Mouse (Mus musculus) neural tube, embryonic 15.5 days (tissue): Measurements from ENCODE around the gene Ddr1. TPM values are rescaled to one million over a fixed set of nuclear protein-coding genes. Genes with fewer than 3 reads are reported as not detected.

Source experiments
- ATAC-seq: fragments of 200-750 bp; cut with Nextera tagmentation; 2 replicates; pipeline ENCODE4 v1.8.0; 2017; ENCODE audit warnings: mild to moderate bottlenecking, moderate TSS enrichment, moderate library complexity; ENCODE audit not compliant: low FRiP score
- H3K27ac ChIP-seq: fragments of 300-500 bp; sonication (generic); replicated peaks from 2 replicates; pipeline ENCODE4 v1.5.1; 2015; ENCODE audit warnings: mild to moderate bottlenecking, inconsistent platforms
- H3K27me3 ChIP-seq: fragments of 300-500 bp; sonication (generic); replicated peaks from 2 replicates; pipeline ENCODE4 v1.6.1; 2015; ENCODE audit warnings: inconsistent platforms
- H3K36me3 ChIP-seq: fragments of 300-500 bp; sonication (generic); 2 replicates; pipeline ENCODE4 v1.6.1; 2015; ENCODE audit warnings: inconsistent platforms
- H3K4me1 ChIP-seq: fragments of 300-500 bp; sonication (generic); 2 replicates; pipeline ENCODE4 v1.6.1; 2015; ENCODE audit warnings: inconsistent platforms
- H3K4me2 ChIP-seq: fragments of 300-500 bp; sonication (generic); 2 replicates; pipeline ENCODE4 v1.6.1; 2015; ENCODE audit warnings: inconsistent platforms, mild to moderate bottlenecking, moderate library complexity
- H3K4me3 ChIP-seq: fragments of 300-500 bp; sonication (generic); replicated peaks from 2 replicates; pipeline ENCODE4 v1.5.1; 2015; ENCODE audit warnings: mild to moderate bottlenecking, inconsistent platforms
- H3K9ac ChIP-seq: fragments of 300-500 bp; sonication (generic); replicated peaks from 2 replicates; pipeline ENCODE4 v1.6.1; 2015; ENCODE audit warnings: mild to moderate bottlenecking, inconsistent platforms
- H3K9me3 ChIP-seq: fragments of 300-500 bp; sonication (generic); replicated peaks from 2 replicates; pipeline ENCODE4 v1.6.1; 2016; ENCODE audit warnings: inconsistent platforms
- WGBS: fragments of 180-500 bp; shearing (Covaris S2); methylation state at CpG from one replicate; pipeline ENCODE4 v1.1.7; 2015; ENCODE audit warnings: mixed read lengths; 5-methylcytosine and 5-hydroxymethylcytosine counted together
- polyA plus RNA-seq: library from polyadenylated mRNA; unstranded; fragments of >200 nt; fragmentation: Nextera tagmentation; extraction: Ambion mirVana; gene quantifications from 2 replicates; pipeline ENCODE4 v1.2.1, GENCODE M21; 2015

Gene Ddr1
- polyA plus RNA-seq, 1 experiment from 2014 or later: 73.8 TPM

DNA sequence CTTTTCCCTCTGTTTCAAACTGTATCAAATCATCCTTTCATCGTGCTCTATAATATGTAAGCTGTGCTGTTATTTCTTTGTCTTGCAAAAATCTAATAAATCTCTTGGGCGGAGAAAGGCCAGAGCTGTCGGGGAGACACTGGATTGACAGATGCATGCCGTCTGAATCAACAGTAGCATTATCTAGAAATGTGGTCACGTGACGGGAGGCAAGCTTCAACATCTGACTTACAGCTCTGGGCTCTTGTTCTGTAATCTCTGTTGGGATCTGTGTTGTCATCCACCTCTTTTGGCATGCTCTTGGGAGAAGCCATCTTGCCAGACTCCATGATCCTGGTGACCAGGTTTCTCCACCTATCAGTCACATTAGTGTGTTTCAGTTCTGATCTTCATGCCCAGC is 12.7 kb upstream of the Ddr1 start:
- no peak overlapping the region for H3K4me2 ChIP-seq
- no peaks in the 10 kb centered on the region for H3K9me3 ChIP-seq
- H3K4me3 ChIP-seq: no peak overlapping the region
- no peaks in the 10 kb centered on the region for H3K36me3 ChIP-seq
- H3K4me1 ChIP-seq: 0 out of 2 replicates have a peak, but pooled peaks cover 6% of the 10 kb centered on the region
- 88% methylated on average over 6 of the region's 6 CpGs for WGBS
- no peaks in the 10 kb centered on the region for H3K27me3 ChIP-seq
- no peak overlapping the region for H3K27ac ChIP-seq
- H3K9ac ChIP-seq: no peak overlapping the region
- ATAC-seq: no peak

DNA sequence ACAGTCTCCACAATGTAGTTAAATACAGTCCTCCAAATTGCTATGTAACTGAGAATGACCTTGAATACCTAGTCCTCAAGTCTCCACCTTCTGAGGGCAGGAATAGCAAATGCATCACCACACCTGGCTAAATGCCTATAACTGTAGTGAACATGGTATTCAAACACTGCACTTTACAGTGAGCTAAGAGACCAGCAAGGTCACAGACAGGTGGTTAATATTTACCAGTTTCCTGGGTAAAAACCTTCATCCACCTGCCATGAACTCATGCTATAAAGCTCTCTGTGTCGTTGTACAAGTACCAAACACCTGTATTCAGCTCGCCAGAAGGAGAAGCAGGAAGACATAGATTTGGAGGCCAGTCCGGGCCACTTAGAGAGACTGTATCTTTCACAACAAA is 11.7 kb upstream of the Ddr1 start:
- Histone ChIP-seq H3K4me1 (0 out of 2 replicates have a peak, but pooled peaks cover 6% of the 10 kb centered on the region), H3K9ac (no peak overlapping the region), H3K4me3 (no peak overlapping the region), H3K27me3 (no peaks in the 10 kb centered on the region), H3K9me3 (no peaks in the 10 kb centered on the region), H3K36me3 (no peaks in the 10 kb centered on the region), H3K27ac (no peak overlapping the region), H3K4me2 (no peak overlapping the region)
- ATAC-seq: no peak
- 88% methylated on average over 3 of the region's 3 CpGs for WGBS

DNA sequence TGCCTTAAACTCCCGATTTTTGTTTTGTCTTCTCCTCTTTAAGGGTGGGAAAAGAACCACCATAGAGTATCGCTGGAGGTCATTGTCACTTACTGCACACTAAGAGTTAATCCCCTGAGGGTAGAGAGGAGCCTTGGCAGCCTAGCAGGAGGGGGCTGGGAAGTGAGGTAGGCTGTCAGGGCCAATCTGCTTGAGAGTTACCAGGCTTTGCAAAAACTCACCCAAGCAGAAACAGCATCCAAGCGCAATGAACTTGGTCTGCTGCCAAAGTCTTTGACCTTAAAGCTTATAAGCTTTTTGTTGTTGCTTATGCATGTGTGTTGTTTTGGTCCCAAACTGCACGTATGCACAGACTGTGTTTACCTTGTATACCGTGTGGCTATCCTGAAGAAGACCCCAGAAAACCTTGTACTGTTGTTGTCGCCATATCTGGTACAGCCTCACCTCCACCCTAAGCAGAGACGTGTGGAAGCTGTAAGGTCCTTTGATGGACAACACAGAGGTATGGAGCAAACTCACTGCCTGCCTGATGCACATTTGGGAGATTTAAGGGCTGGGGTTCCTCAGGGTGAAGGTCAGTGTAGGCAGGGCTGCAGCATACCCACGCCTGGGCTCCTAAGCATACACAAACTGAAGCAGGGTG is 6.4 kb upstream of the Ddr1 start:
- Histone ChIP-seq H3K4me3 (no peak overlapping the region), H3K36me3 (no peaks in the 10 kb centered on the region), H3K4me2 (no peak overlapping the region), H3K9me3 (no peaks in the 10 kb centered on the region), H3K27me3 (no peaks in the 10 kb centered on the region), H3K4me1 (0 out of 2 replicates have a peak, but pooled peaks cover 5% of the 10 kb centered on the region), H3K9ac (no peak overlapping the region), H3K27ac (no peak overlapping the region)
- 25% methylated on average over 8 of the region's 8 CpGs for WGBS
- no peak for ATAC-seq

DNA sequence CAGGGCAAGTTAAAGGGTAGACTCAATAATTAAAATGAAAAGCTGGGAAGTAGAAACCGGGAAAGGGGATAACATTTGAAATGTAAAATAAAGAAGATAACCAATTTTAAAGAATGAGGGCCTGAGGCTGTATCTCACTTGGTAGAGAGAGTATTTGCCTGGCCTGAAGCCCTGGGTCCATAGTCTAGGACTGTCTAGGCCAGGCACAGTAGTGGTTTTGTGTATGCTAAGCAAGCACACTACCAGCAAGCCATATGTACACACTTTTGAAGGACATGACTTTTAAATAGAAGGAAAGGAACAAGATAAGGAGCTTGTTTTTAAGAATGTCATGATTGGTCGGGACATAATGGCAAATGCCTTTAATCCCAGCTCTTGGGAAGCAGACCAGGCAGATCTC is 4.2 kb upstream of the Ddr1 start:
- Histone ChIP-seq H3K4me2 (no peak overlapping the region), H3K4me3 (no peak overlapping the region), H3K27me3 (no peaks in the 10 kb centered on the region), H3K27ac (no peak overlapping the region), H3K4me1 (peaks cover 22% of the 10 kb centered on the region), H3K9ac (no peak overlapping the region), H3K9me3 (no peaks in the 10 kb centered on the region), H3K36me3 (no peaks in the 10 kb centered on the region)
- WGBS: 76% methylated on average over 2 of the region's 2 CpGs
- ATAC-seq: no peak

DNA sequence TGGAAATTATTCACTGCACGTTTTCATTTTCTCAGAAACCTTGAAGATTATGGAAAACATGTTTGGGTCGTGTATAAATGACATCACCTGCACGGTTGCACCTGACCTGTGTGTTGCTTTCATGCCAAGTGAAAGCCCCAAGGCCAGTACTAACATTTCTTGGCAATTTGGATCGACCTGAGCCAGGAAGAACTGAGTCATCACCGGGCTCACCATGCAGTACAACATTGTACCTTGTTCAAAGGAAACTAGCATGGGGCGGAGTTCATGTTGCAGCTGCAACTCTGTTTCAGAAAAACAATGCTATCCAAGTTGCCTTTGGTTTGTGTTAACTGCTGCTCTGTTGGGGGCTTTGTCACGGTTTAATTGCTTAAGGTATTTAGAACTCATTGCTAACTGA is 3.5 kb upstream of the Ddr1 start:
- 50% methylated on average over 7 of the region's 7 CpGs for WGBS
- Histone ChIP-seq H3K27me3 (no peaks in the 10 kb centered on the region), H3K9me3 (no peaks in the 10 kb centered on the region), H3K27ac (no peak overlapping the region), H3K4me3 (no peak overlapping the region), H3K9ac (no peak overlapping the region), H3K4me2 (no peak overlapping the region), H3K4me1 (peaks cover 26% of the 10 kb centered on the region), H3K36me3 (no peaks in the 10 kb centered on the region)
- no peak for ATAC-seq

DNA sequence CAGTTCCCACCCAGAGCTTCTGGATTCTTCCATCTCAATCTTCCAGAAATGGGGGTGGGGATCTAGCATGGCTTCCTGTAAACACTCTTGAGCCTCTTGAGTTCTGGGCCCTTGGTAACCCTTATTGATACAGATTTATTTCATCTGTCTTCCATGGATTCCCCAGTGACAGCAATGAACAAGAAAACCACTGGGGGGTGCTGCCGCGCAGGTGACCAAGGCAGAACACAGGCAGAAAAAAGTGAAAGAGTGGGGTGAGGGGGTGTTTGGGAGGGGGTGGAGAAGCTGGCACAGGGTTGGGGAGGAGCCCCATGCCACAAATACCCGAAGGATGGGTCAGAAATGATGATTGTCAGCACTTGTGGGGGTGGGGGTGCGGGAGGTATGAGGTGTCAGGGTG is 1.4 kb upstream of the Ddr1 start:
- Histone ChIP-seq H3K9me3 (no peaks in the 10 kb centered on the region), H3K27me3 (no peaks in the 10 kb centered on the region), H3K4me2 (no peak overlapping the region), H3K4me3 (no peak overlapping the region), H3K27ac (0 out of 2 replicates have a peak overlapping the region, but pooled peaks have one; percentile 91), H3K9ac (no peak overlapping the region), H3K4me1 (peaks cover 45% of the 10 kb centered on the region), H3K36me3 (no peaks in the 10 kb centered on the region)
- no peak for ATAC-seq
- WGBS: 23% methylated on average over 4 of the region's 4 CpGs

DNA sequence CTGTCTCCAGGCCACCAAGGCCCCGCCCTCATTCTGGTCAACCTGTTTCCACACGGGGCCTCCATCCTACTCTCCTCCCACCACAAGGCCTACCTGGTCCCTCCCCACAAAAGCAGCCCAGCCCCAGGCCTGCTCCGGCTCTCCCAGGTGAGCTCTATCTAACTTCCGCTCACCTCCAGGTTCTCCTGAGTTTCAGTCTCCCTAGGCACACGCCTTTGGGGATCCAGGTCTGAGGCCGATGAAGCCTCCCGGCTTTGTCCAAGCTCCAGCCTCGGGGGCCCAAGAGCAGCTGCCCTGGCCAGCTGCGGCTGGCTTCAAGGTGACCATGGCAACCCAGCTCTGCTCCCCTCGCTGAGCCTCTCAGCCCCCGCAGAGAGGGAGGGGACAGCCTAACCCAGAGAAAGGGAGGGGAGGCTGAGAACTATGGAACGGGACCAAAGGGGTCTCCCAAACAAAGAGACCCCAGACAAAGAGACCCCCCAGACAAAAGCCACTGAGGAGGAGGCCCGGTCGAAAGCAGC is 610 bp downstream of the Ddr1 start:
- 3% methylated on average over 13 of the region's 14 CpGs for WGBS
- Histone ChIP-seq H3K4me2 (peak overlapping the region; percentile 83), H3K9me3 (no peaks in the 10 kb centered on the region), H3K27ac (peak overlapping the region; percentile 91), H3K36me3 (no peaks in the 10 kb centered on the region), H3K4me1 (peaks cover 56% of the 10 kb centered on the region), H3K9ac (peak overlapping the region; percentile 57), H3K27me3 (no peaks in the 10 kb centered on the region), H3K4me3 (peak overlapping the region; percentile 68)
- ATAC-seq: peak; percentile 30; the same call in 1 of the 2 replicates

DNA sequence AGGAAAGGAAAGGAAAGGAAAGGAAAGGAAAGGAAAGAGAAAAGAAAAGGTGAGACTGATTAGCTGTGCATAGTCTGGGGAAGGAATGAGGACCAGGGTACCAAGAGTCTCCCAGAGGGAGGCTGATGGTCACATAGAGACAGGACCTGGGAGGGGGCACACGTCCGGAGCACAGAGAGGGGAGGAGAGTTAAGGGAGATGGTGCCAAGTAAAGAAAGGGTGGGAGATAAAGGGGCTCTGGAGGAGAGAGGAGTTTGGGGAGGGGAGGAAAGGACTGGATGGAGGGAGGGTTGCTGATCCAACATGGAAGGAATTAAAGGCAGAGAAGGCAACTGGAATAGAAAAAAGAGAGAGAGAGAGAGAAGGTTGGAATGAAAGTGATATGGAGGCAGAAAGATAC is 1.4 kb downstream of the Ddr1 start:
- H3K27ac ChIP-seq: peak overlapping the region; percentile 98
- no peak overlapping the region; the same call in 1 of the 2 replicates for H3K9ac ChIP-seq
- H3K36me3 ChIP-seq: no peaks in the 10 kb centered on the region
- H3K4me3 ChIP-seq: peak overlapping the region; percentile 68
- H3K4me2 ChIP-seq: peak overlapping the region; percentile 83
- H3K27me3 ChIP-seq: no peaks in the 10 kb centered on the region
- ATAC-seq: no peak
- H3K9me3 ChIP-seq: no peaks in the 10 kb centered on the region
- WGBS: 3% methylated on average over 2 of the region's 2 CpGs
- H3K4me1 ChIP-seq: peaks cover 63% of the 10 kb centered on the region

DNA sequence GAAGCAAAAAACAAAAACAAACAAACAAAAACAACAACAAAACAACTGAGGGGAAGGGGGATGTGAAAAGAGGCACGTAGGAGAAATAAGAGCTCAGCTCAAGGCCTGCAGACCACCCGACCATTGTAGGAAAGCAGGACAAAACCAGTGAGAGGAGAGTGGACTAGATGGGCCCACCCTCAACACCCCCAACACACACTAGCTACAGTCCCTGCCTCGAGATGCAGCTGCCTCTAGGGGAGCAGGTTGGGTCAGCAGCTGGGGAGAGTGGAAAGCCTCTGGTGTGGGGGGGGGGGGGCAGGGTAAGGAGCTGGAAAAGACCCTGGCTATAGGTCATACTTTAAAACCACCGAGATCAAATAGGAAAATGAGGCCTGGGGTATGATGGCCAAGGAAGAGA is 1.8 kb downstream of the Ddr1 start:
- H3K9me3 ChIP-seq: no peaks in the 10 kb centered on the region
- no peaks in the 10 kb centered on the region for H3K27me3 ChIP-seq
- peaks cover 68% of the 10 kb centered on the region for H3K4me1 ChIP-seq
- no peaks in the 10 kb centered on the region for H3K36me3 ChIP-seq
- peak overlapping the region; percentile 83 for H3K4me2 ChIP-seq
- WGBS: 5% methylated on average over 4 of the region's 4 CpGs
- H3K9ac ChIP-seq: peak overlapping the region; percentile 84
- peak overlapping the region; percentile 68 for H3K4me3 ChIP-seq
- peak overlapping the region; percentile 98 for H3K27ac ChIP-seq
- ATAC-seq: no peak

DNA sequence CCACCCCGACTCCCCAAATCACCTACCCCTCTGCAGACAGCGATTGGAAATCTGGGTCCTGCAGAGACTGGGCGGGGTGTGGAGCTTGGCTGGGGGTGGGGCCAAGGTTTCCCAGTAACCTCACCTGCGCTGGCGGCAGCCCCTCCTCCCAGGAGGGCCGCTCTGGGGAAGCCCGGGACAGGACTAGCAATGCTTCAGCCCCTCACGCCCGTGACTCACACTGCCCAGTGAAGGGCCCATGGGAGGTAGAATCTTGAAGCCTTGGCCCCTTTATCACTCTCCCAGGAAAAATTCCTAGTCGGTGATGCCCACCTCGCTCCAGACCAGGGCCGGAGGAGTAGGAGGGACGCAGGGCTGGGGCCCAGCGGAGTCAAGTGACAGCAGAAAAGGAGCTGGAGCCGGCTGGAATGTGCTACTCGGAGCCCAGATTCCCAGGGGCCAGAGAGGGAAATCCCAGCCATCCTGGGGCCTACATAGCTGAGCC is 2.4 kb downstream of the Ddr1 start:
- no peak for ATAC-seq

DNA sequence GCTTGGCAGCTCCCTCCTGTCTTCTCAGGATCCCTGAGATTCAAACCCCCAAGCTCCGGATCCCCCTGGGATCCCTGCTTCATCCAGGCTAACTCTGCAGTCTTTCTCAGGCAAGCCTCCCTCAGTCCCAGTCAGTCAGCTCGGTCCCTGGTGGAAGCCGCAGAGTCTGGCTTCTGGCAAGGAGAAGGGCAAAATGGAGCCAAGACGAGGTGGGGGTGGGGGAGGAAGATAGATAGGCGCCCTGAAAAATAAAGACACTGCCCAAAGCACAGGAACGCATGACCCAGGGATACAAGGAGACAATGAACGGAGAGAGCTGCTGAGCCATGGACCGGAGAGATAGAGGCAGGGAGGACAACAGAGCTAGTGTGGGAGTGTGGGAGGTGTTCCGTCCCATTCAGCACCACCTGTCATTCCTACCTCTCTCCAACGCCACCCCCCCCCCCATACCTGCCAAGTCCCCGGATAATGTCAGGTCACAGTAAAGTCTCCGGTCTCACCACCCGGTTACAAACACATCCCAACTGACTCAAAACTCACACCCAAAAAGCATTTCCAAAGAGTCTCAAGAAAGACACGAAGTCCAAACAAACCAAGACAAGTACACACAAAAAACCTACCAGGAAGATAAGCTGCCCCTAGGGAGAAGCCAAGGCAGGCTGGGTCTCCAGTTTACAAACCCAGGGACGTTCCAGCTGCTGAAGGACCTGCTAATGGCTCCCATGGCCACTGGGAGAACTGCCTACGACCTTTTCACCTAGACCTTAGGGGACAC is 3.0 kb downstream of the Ddr1 start:
- Histone ChIP-seq H3K4me2 (peak overlapping the region; percentile 83), H3K4me1 (peaks cover 80% of the 10 kb centered on the region), H3K9me3 (no peaks in the 10 kb centered on the region), H3K9ac (peak overlapping the region; percentile 84), H3K36me3 (no peaks in the 10 kb centered on the region), H3K27ac (peak overlapping the region; percentile 98), H3K4me3 (peak overlapping the region; percentile 68), H3K27me3 (no peaks in the 10 kb centered on the region)
- under 1% methylated on average over 16 of the region's 16 CpGs for WGBS
- ATAC-seq: no peak

More for the DNA sequence above, 2.4 kb downstream of the Ddr1 start:
- Histone ChIP-seq H3K9me3 (no peaks in the 10 kb centered on the region), H3K4me2 (peak overlapping the region; percentile 83), H3K4me1 (peaks cover 74% of the 10 kb centered on the region), H3K9ac (peak overlapping the region; percentile 84), H3K27ac (peak overlapping the region; percentile 98), H3K27me3 (no peaks in the 10 kb centered on the region), H3K4me3 (peak overlapping the region; percentile 68), H3K36me3 (no peaks in the 10 kb centered on the region)
- WGBS: 5% methylated on average over 16 of the region's 16 CpGs
